Mouse (Mus musculus) hindbrain, embryonic 12.5 days (tissue): ENCODE measurements around the gene Trim3. TPM values are rescaled to one million over a fixed set of nuclear protein-coding genes. Genes with fewer than 3 reads are reported as not detected.

Source experiments
- ATAC-seq: fragments of 200-750 bp; cut with Nextera tagmentation; 2 replicates; pipeline ENCODE4 v1.8.0; 2017; ENCODE audit warnings: moderate TSS enrichment; ENCODE audit not compliant: low FRiP score
- H3K27ac ChIP-seq: fragments of 300-500 bp; sonication (generic); 2 replicates; pipeline ENCODE4 v1.5.1; 2016; ENCODE audit warnings: mild to moderate bottlenecking
- H3K27me3 ChIP-seq: fragments of 300-500 bp; sonication (generic); 2 replicates; pipeline ENCODE4 v1.6.1; 2016; ENCODE audit warnings: mild to moderate bottlenecking
- H3K36me3 ChIP-seq: fragments of 300-500 bp; sonication (generic); 2 replicates; pipeline ENCODE4 v1.6.1; 2016; ENCODE audit warnings: mild to moderate bottlenecking
- H3K4me1 ChIP-seq: fragments of 300-500 bp; sonication (generic); 2 replicates; pipeline ENCODE4 v1.6.1; 2016
- H3K4me2 ChIP-seq: fragments of 300-500 bp; sonication (generic); replicated peaks from 2 replicates; pipeline ENCODE4 v1.6.1; 2016; ENCODE audit warnings: mild to moderate bottlenecking
- H3K4me3 ChIP-seq: fragments of 300-500 bp; sonication (generic); 2 replicates; pipeline ENCODE4 v1.5.1; 2016; ENCODE audit warnings: mild to moderate bottlenecking
- H3K9ac ChIP-seq: fragments of 300-500 bp; sonication (generic); 2 replicates; pipeline ENCODE4 v1.6.1; 2016; ENCODE audit warnings: mild to moderate bottlenecking, moderate library complexity
- H3K9me3 ChIP-seq: fragments of 300-500 bp; sonication (generic); replicated peaks from 2 replicates; pipeline ENCODE4 v1.6.1; 2016; ENCODE audit warnings: mild to moderate bottlenecking
- WGBS: fragments of 180-500 bp; shearing (Covaris S2); methylation state at CpG from one replicate; pipeline ENCODE4 v1.1.7; 2016; 5-methylcytosine and 5-hydroxymethylcytosine counted together
- polyA plus RNA-seq: library from polyadenylated mRNA; unstranded; fragments of >200 nt; fragmentation: Nextera tagmentation; extraction: Ambion mirVana; gene quantifications from 2 replicates; pipeline ENCODE4 v1.2.1, GENCODE M21; 2016

The Trim3 gene
- 62.7 and 63.6 TPM in 2 replicates for polyA plus RNA-seq

DNA sequence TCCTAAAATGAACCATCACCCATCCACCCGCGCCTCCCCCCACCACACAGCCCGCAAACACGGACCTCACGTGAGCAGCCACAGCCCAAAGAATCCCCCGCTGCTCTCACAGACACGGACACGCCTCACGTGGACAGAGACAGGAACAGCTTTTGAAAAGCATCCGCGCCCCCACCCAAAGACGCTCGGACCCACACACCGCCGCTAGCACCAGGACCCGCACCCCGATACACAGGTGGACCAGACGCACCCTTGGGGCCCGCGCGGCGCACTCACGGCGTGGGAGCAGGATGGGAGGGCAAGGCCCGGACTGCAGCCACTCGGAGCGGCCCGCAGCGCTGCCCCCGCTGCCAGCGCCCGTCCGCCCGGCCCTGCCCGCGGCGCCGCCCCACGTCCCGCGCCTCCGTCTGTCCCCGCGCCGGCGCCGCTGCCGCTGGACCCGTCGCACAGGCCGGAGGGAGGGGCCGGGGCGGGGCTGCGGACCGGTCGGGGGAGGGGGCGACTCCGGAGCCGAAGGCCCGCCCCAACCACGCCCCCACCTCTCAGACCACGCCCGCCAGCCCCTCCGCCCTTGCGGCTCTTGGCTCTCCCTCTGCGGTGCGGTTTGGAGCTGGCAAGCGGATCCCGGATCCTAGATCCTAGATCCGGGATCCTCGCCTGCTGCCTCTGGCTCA, at the start of gene Trim3:
TSS of gene Trim3 (minus strand) at position 445 of the 674 bp plus-strand sequence.
- H3K27me3 ChIP-seq, result no peaks in the 10 kb centered on the region
- no peaks in the 10 kb centered on the region for H3K9me3 ChIP-seq
- H3K4me1 ChIP-seq, result peaks cover 33% of the 10 kb centered on the region
- peak within 1 kb of the TSS; percentile 69 for H3K4me3 ChIP-seq
- H3K4me2 ChIP-seq, result peak within 1 kb of the TSS; percentile 82
- peak within 1 kb of the TSS; percentile 83 for H3K9ac ChIP-seq
- peak; percentile 88 for ATAC-seq
- under 1% methylated on average over 67 of the region's 71 CpGs for WGBS
- peaks cover 22% of the 10 kb centered on the region for H3K36me3 ChIP-seq
- H3K27ac ChIP-seq, result peak within 1 kb of the TSS; percentile 82

DNA sequence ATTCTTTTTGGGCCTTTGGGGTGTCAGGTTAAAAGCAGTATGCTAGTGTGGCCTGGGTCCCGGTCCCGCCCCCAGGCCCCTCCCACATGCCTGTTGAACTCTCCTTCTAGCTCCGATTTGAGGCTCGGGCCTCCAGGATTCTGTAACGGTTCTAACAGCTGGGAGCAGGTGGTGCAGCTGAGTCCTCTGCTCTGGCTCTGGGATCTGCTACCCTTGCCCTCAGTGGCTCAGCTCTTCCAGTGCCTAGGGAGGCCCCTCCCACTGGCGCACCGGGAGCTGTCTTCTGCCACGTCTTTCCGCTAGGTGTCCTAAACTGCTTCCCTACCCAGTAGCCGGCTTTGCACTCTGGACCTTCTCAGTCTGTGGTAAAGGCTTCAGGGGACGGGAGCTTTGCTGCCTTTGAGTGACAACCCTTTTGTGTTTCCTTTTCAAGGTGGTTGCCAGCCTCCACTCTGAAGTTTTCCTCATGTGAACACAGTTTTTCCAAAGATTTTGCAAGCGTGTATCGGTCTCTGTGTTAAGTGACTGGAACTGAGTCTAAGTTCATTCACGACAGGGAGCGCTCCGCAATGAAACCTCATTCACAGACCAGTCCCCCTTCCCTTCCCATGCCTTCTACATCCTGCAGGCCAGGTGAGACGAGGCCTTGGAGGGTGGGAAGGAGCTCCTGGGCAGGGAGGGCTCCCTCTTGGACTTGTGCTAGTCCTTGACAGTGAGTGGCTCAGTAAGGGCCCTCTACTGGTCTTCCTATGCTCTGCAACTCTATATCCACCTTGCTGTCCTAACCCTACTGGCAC, 17.5 kb upstream of the Trim3 start, which contains the start of gene Dnhd1:
TSS of gene Dnhd1 (plus strand) at position 189 of the 797 bp plus-strand sequence.
- 0 out of 2 replicates have a peak within 1 kb of the TSS, but pooled peaks have one; percentile 48 for H3K27ac ChIP-seq
- ATAC-seq, result peak; percentile 93

DNA sequence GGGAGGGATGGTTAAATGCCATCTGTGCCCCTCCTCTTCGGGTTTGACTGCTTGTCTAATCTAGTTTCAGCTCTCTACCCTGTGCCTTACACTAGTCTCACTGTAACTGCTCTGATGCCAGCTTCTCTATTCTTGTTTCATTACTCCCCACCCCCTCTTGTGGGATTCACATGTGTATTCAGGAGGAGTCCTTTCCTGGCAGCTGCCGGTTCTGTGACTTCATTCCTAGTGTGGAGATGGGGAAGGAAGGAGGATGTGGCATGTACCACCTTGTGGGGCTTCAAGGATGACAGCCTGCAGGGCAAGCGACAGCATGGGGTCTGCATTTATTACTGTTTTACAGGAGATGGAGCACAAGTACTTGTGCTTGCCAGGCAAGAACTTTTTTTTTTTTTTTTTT, 8.6 kb upstream of the Trim3 start:
- Histone ChIP-seq H3K4me2 (no peak overlapping the region; the same call in 1 of the 2 replicates), H3K9ac (no peak overlapping the region; the same call in 1 of the 2 replicates), H3K27ac (no peak overlapping the region), H3K4me1 (peaks cover 25% of the 10 kb centered on the region), H3K4me3 (no peak overlapping the region), H3K9me3 (no peaks in the 10 kb centered on the region), H3K36me3 (peaks cover 26% of the 10 kb centered on the region), H3K27me3 (no peaks in the 10 kb centered on the region)
- no peak for ATAC-seq
- 74% methylated on average over 3 of the region's 3 CpGs for WGBS

More for the DNA sequence above, 17.5 kb upstream of the Trim3 start, which contains the start of gene Dnhd1:
- Histone ChIP-seq H3K27me3 (no peaks in the 10 kb centered on the region), H3K9ac (peak within 1 kb of the TSS; percentile 20), H3K4me1 (peaks cover 10% of the 10 kb centered on the region), H3K4me3 (peak within 1 kb of the TSS; percentile 29), H3K9me3 (no peaks in the 10 kb centered on the region), H3K4me2 (peak within 1 kb of the TSS; percentile 67), H3K36me3 (0 out of 2 replicates have a peak, but pooled peaks cover 3% of the 10 kb centered on the region)
- WGBS, result 3% methylated on average over 17 of the region's 17 CpGs

DNA sequence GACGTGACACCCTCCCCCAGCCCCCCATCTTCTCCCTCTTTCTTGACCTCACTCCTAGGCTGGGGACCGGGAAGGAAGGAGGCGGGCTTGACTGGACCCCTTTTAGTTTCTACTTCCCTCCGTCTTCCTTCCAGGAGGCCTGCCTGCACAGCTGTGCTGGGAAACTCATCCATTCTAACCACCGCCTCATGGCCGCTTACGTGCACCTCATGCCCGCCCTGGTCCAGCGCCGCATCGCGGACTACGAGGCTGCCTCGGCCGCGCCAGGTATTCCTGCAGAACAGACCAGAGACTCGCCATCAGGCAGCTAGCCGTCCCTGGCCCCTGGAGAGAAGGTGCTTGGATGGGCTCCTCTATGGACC, 7.5 kb upstream of the Trim3 start:
- Histone ChIP-seq H3K36me3 (peaks cover 33% of the 10 kb centered on the region), H3K4me1 (peaks cover 25% of the 10 kb centered on the region), H3K9ac (peak overlapping the region; percentile 89), H3K9me3 (no peaks in the 10 kb centered on the region), H3K27ac (peak overlapping the region; percentile 73), H3K4me2 (peak overlapping the region; percentile 82), H3K27me3 (no peaks in the 10 kb centered on the region), H3K4me3 (peak overlapping the region; percentile 71)
- WGBS, result under 1% methylated on average over 18 of the region's 18 CpGs
- no peak for ATAC-seq

DNA sequence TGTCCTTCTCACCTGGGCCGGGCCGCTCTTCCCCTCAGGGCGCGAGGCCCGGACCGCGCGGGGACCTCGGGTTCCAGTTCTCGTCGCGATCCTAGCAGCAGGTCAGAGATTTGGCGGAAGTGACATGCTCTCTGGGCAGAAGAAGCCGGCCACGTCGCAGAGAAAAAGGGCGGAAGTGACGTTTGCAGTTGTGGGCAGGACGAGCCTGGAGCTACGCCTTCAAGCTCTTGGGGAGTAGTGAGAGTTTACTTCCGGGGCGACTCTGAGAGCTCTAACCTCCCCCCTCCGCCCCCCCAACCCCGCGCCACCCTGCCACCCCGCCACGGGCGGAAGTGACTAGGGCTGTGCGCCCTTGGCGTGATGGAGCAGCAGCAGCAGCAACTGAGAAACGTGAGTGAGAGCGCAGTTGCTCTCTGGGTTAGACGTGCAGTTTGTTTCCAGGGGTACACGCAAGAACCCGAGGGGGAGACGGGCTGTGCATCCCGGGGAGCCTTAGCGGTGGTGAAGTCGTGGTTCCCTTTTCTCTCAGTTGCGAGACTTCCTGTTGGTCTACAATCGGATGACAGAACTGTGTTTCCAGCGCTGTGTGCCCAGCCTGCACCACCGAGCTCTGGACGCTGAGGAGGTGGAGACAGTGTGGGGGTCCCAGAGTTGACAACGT, 7.0 kb upstream of the Trim3 start, which contains the start of the genes Arfip2 and Gm45799:
TSS of gene Arfip2 (minus strand) at position 184 of the 661 bp plus-strand sequence.
TSS of gene Gm45799 (plus strand) at position 320 of the 661 bp plus-strand sequence.
- Histone ChIP-seq H3K4me2 (peak within 1 kb of the TSS; percentile 82), H3K36me3 (peaks cover 33% of the 10 kb centered on the region), H3K27ac (peak within 1 kb of the TSS; percentile 73), H3K4me3 (peak within 1 kb of the TSS; percentile 71), H3K9me3 (no peaks in the 10 kb centered on the region), H3K9ac (peak within 1 kb of the TSS; percentile 89), H3K4me1 (peaks cover 25% of the 10 kb centered on the region), H3K27me3 (no peaks in the 10 kb centered on the region)
- WGBS, result under 1% methylated on average over 44 of the region's 45 CpGs
- peak; percentile 97 for ATAC-seq

DNA sequence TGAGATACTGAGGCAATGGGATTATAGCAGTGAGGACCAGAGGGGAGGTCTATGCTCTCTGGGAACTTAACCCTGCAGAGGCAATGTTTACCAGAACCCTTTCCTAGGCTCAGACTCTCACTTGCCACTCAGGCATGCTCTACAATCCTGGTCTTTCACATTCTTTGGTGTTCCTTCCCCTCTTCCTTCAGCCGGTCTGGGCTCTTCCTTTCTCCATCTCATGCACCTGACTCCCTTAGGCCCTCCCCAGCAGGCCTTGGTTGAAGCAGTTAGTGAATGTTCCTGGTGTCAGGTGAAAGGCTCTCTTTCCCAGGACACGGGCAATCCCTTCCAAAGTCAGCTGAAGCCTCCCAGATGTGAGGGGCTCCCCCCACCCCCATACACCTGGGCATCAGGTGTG, 6.4 kb upstream of the Trim3 start, which contains the start of gene Timm10b:
TSS of gene Timm10b (plus strand) at position 301 of the 400 bp plus-strand sequence.
- WGBS, result 0% methylated on average over 2 of the region's 2 CpGs
- no peak for ATAC-seq

DNA sequence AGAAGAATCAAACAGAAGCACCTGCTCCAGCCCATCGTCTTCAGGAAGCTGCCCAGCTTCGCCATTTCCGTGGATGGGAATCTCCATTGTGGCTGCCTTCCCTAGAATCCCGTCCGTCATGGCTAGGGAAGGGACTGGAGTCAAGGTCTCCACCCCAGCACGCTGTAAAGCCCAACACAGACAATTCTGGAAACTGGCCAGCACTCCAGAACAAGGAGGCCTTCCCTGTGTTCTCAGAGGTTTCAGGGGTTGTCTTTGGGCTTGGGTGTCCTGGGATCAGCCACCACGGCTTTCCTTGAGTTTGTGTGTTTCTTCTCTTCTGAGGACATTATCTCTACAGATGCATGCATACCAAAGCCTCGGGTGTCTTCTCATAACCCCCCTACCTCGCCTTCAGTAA, 5.9 kb upstream of the Trim3 start:
- no peaks in the 10 kb centered on the region for H3K9me3 ChIP-seq
- H3K4me3 ChIP-seq, result peak overlapping the region; percentile 71
- H3K4me2 ChIP-seq, result peak overlapping the region; percentile 82
- no peaks in the 10 kb centered on the region for H3K27me3 ChIP-seq
- peaks cover 33% of the 10 kb centered on the region for H3K36me3 ChIP-seq
- WGBS, result 83% methylated on average over 9 of the region's 9 CpGs
- no peak for ATAC-seq
- H3K27ac ChIP-seq, result no peak overlapping the region
- peak overlapping the region; percentile 89 for H3K9ac ChIP-seq
- peaks cover 28% of the 10 kb centered on the region for H3K4me1 ChIP-seq

More for the DNA sequence above, 6.4 kb upstream of the Trim3 start, which contains the start of gene Timm10b:
- Histone ChIP-seq H3K9me3 (no peaks in the 10 kb centered on the region), H3K27me3 (no peaks in the 10 kb centered on the region), H3K27ac (peak within 1 kb of the TSS; percentile 73), H3K36me3 (peaks cover 33% of the 10 kb centered on the region), H3K4me1 (peaks cover 25% of the 10 kb centered on the region), H3K4me3 (peak within 1 kb of the TSS; percentile 71), H3K4me2 (peak within 1 kb of the TSS; percentile 82), H3K9ac (peak within 1 kb of the TSS; percentile 89)

DNA sequence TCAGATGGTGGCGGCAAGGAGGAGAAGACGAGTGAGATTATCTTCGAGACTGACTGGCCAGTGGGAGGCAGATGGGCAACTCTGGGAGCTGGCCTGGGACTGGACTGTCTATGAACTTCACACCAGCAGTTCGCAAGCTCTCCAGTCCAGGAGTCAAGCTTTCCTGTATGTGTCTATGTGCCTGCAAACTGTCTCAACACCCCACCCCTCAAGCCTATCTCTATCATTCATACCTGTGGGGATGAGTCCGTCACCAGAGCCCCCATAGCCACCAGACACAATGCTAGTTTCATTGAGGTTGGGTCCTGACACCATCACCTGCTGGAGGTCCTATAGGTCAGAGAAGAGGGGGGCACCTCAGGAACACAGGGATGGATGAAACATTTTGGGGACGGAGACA, 5.4 kb upstream of the Trim3 start:
- Histone ChIP-seq H3K4me3 (no peak overlapping the region), H3K27ac (no peak overlapping the region), H3K36me3 (peaks cover 31% of the 10 kb centered on the region), H3K9ac (peak overlapping the region; percentile 89; the same call in 1 of the 2 replicates), H3K9me3 (no peaks in the 10 kb centered on the region), H3K27me3 (no peaks in the 10 kb centered on the region), H3K4me2 (no peak overlapping the region), H3K4me1 (peaks cover 32% of the 10 kb centered on the region)
- no peak for ATAC-seq
- WGBS, result 95% methylated on average over 6 of the region's 6 CpGs

DNA sequence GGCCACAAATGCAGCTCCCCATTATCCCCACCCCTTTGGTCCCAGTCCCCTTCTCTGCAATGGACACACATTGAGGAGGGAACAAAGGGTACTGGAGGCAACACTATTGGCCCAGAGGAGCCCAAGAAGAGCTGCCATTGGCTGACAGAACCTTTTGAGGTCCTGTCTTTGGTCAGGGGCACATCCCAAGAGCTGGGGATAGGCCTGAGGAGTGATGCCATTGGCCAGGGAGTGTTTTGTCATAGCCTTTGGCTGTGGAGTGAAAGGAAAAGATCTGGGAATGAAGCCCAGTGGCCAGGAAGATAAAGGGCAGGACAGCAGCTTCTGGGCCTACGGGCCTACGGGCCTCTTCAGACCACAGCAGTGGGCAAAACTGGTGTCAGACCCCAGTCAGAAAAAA, 2.4 kb upstream of the Trim3 start:
- ATAC-seq, result no peak
- H3K9ac ChIP-seq, result no peak overlapping the region
- peaks cover 22% of the 10 kb centered on the region for H3K36me3 ChIP-seq
- H3K27me3 ChIP-seq, result no peaks in the 10 kb centered on the region
- H3K4me3 ChIP-seq, result no peak overlapping the region
- peaks cover 34% of the 10 kb centered on the region for H3K4me1 ChIP-seq
- no peak overlapping the region for H3K27ac ChIP-seq
- 86% methylated on average over 2 of the region's 2 CpGs for WGBS
- no peak overlapping the region for H3K4me2 ChIP-seq
- no peaks in the 10 kb centered on the region for H3K9me3 ChIP-seq

DNA sequence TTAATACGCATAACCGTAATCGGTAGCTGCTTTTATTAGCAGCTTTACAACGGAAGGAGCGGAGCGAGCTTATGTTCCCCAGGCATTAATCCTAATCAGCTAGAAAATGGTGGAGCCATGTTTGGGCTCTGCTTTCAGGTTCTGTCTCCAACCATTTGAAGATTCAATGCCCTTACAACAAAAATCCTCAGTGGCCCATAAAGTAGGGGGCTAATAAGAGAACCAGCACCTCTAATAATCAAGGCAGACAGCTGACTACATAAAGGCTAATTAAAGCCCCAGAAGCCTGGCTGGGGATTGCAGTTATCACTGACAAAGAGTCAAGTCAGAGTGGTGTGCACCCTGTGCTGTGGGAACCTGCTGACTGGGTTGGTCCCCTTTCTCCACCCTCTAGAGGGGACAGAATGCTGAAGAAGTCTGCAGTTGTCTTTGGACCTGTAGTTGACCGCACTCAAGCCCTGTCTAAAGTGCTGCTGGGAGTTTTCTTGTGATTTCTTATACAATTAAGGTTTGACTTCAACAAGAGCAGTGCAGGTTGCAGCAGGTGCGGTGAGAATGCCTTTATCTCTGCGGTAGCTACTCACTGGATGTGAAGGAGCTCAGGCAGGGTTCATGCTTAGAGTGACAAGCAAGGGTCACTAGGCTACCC, 1.0 kb upstream of the Trim3 start:
- no peaks in the 10 kb centered on the region for H3K27me3 ChIP-seq
- peak overlapping the region; percentile 82; the same call in 1 of the 2 replicates for H3K27ac ChIP-seq
- no peaks in the 10 kb centered on the region for H3K9me3 ChIP-seq
- no peak for ATAC-seq
- H3K4me3 ChIP-seq, result 0 out of 2 replicates have a peak overlapping the region, but pooled peaks have one; percentile 69
- H3K4me1 ChIP-seq, result peaks cover 29% of the 10 kb centered on the region
- WGBS, result 54% methylated on average over 9 of the region's 9 CpGs
- H3K4me2 ChIP-seq, result peak overlapping the region; percentile 82
- peaks cover 22% of the 10 kb centered on the region for H3K36me3 ChIP-seq
- H3K9ac ChIP-seq, result no peak overlapping the region

DNA sequence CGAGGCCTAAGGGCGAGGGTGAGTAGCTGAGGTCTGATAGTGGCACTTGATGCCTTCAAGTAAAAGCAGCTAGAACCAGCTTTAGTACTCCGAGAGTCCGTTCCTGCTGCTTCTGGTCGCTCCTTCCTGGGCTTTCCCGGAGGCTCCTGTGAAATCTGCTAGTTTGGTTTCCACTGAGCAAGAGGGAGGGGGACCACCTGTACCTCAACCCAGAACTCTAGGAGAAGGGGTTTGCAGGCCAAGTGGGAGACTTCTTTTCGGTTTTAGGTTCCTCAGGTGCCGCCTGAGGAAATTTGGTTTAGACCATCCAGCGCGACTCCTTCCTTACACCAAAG, 397 bp upstream of the Trim3 start:
- Histone ChIP-seq H3K4me1 (peaks cover 30% of the 10 kb centered on the region), H3K4me3 (peak overlapping the region; percentile 69), H3K9me3 (no peaks in the 10 kb centered on the region), H3K4me2 (peak overlapping the region; percentile 82), H3K9ac (peak overlapping the region; percentile 83), H3K27ac (peak overlapping the region; percentile 82), H3K27me3 (no peaks in the 10 kb centered on the region), H3K36me3 (peaks cover 22% of the 10 kb centered on the region)
- 8% methylated on average over 10 of the region's 10 CpGs for WGBS
- ATAC-seq, result no peak
